Mouse (Mus musculus): ENCODE results near the gene Cacna1s. TPM values are rescaled to one million over a fixed set of nuclear protein-coding genes. Genes with fewer than 3 reads are reported as not detected.

The Cacna1s gene
- total and polyA plus RNA-seq, 2 experiments from 2014 or later, result 1.1 TPM

GRCm38 (mm10) chr1:136104741-136105140 lies 52.2 kb downstream of the Cacna1s start:
- H3K27me3 ChIP-seq (ENCODE audit: insufficient read depth, low read length), result no peaks in the 10 kb centered on the region
- no peak overlapping the region for H3K4me3 ChIP-seq (ENCODE audit: low read depth, low read length)
- ATAC-seq, result no peak
- TF ChIP-seq CTCF (IDR thresholded peaks at IDR 0.05; ENCODE audit: low read depth), result no peak
- H3K4me1 ChIP-seq (ENCODE audit: insufficient read depth), result peaks cover 13% of the 10 kb centered on the region
- no peak for DNase-seq
- WGBS, result 28% methylated on average over 4 of the region's 4 CpGs
- H3K9me3 ChIP-seq (ENCODE audit: low read length), result no peaks in the 10 kb centered on the region
- H3K9ac ChIP-seq, result no peak overlapping the region
- H3K27ac ChIP-seq (ENCODE audit: low read depth, low read length), result no peak overlapping the region
- H3K4me2 ChIP-seq (ENCODE audit: low read depth), result no peak overlapping the region
- H3K36me3 ChIP-seq (ENCODE audit: insufficient read depth), result no peaks in the 10 kb centered on the region

GRCm38 (mm10) chr1:136109464-136109863 lies 56.9 kb downstream of the Cacna1s start:
- no peak overlapping the region for H3K4me2 ChIP-seq (ENCODE audit: low read depth)
- no peaks in the 10 kb centered on the region for H3K9me3 ChIP-seq (ENCODE audit: low read length)
- 81% methylated on average over 2 of the region's 2 CpGs for WGBS
- ATAC-seq (no peak), DNase-seq (no peak)
- no peak overlapping the region for H3K27ac ChIP-seq (ENCODE audit: low read depth, low read length)
- no peak for TF ChIP-seq CTCF (IDR thresholded peaks at IDR 0.05; ENCODE audit: low read depth)
- no peak overlapping the region for H3K9ac ChIP-seq
- H3K36me3 ChIP-seq (ENCODE audit: insufficient read depth), result no peaks in the 10 kb centered on the region
- H3K4me1 ChIP-seq (ENCODE audit: insufficient read depth), result peaks cover 3% of the 10 kb centered on the region; the same call in 1 of the 2 replicates
- H3K4me3 ChIP-seq (ENCODE audit: low read depth, low read length), result no peak overlapping the region
- no peaks in the 10 kb centered on the region for H3K27me3 ChIP-seq (ENCODE audit: insufficient read depth, low read length)

- no peak overlapping the region for H3K4me2 ChIP-seq (ENCODE audit: low read depth)
- H3K4me1 ChIP-seq (ENCODE audit: insufficient read depth), result 0 out of 2 replicates have a peak, but pooled peaks cover 8% of the 10 kb centered on the region
- no peak overlapping the region for H3K9ac ChIP-seq
- peak; percentile 65 for TF ChIP-seq CTCF (IDR thresholded peaks at IDR 0.05; ENCODE audit: low read depth)
- no peak overlapping the region for H3K27ac ChIP-seq (ENCODE audit: low read depth, low read length)
- H3K9me3 ChIP-seq (ENCODE audit: low read length), result no peaks in the 10 kb centered on the region
- H3K4me3 ChIP-seq (ENCODE audit: low read depth, low read length), result no peak overlapping the region
- peak; percentile 35 for DNase-seq
- no peaks in the 10 kb centered on the region for H3K27me3 ChIP-seq (ENCODE audit: insufficient read depth, low read length)
- 33% methylated on average over 3 of the region's 3 CpGs for WGBS
- ATAC-seq, result 0 out of 2 replicates have a peak, but pooled peaks have one; percentile 9
- H3K36me3 ChIP-seq (ENCODE audit: insufficient read depth), result no peaks in the 10 kb centered on the region
These were observed 63.6 kb downstream of the Cacna1s start for GRCm38 (mm10) chr1:136116183-136116582.

DNA sequence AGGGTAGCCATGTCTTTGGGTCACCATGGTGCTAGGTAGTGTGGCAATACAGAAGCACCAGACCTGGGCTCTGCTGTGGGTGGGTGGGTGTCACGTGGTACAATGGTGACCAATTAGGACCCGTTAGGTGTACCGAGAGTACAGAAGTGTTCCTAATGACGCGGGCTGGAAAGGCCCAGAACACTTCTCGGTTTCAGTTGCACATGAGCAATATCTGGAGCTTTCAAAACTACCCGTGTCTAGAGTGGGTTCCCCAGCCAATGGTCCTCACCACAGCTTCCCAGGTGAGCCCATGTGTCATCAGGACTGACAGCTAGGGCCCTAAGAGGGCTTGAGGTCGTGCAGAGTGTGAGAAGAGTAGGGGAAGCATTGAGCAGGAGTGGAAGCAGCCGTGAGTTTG lies 64.5 kb downstream of the Cacna1s start:
- H3K36me3 ChIP-seq (ENCODE audit: insufficient read depth), result no peaks in the 10 kb centered on the region
- H3K4me3 ChIP-seq (ENCODE audit: low read depth, low read length), result no peak overlapping the region
- DNase-seq (no peak), ATAC-seq (no peak)
- H3K9me3 ChIP-seq (ENCODE audit: low read length), result no peaks in the 10 kb centered on the region
- H3K27me3 ChIP-seq (ENCODE audit: insufficient read depth, low read length), result no peaks in the 10 kb centered on the region
- H3K27ac ChIP-seq (ENCODE audit: low read depth, low read length), result no peak overlapping the region
- no peak overlapping the region for H3K4me2 ChIP-seq (ENCODE audit: low read depth)
- no peak overlapping the region for H3K9ac ChIP-seq
- WGBS, result 87% methylated on average over 9 of the region's 9 CpGs
- no peak for TF ChIP-seq CTCF (IDR thresholded peaks at IDR 0.05; ENCODE audit: low read depth)
- 0 out of 2 replicates have a peak, but pooled peaks cover 8% of the 10 kb centered on the region for H3K4me1 ChIP-seq (ENCODE audit: insufficient read depth)

GRCm38 (mm10) chr1:136118875-136119274 lies 66.3 kb downstream of the Cacna1s start:
- 0 out of 2 replicates have a peak, but pooled peaks cover 8% of the 10 kb centered on the region for H3K4me1 ChIP-seq (ENCODE audit: insufficient read depth)

GRCm38 (mm10) chr1:136119571-136120262 lies 67.2 kb downstream of the Cacna1s start:
- Histone ChIP-seq H3K4me3 (ENCODE audit: low read depth, low read length) (no peak overlapping the region), H3K27me3 (ENCODE audit: insufficient read depth, low read length) (no peaks in the 10 kb centered on the region), H3K36me3 (ENCODE audit: insufficient read depth) (no peaks in the 10 kb centered on the region), H3K9me3 (ENCODE audit: low read length) (no peaks in the 10 kb centered on the region), H3K4me1 (ENCODE audit: insufficient read depth) (0 out of 2 replicates have a peak, but pooled peaks cover 8% of the 10 kb centered on the region), H3K27ac (ENCODE audit: low read depth, low read length) (no peak overlapping the region), H3K4me2 (ENCODE audit: low read depth) (no peak overlapping the region), H3K9ac (no peak overlapping the region)
- ATAC-seq (0 out of 2 replicates have a peak, but pooled peaks have one; percentile 19), DNase-seq (no peak)
- no peak for TF ChIP-seq CTCF (IDR thresholded peaks at IDR 0.05; ENCODE audit: low read depth)
- WGBS, result 61% methylated on average over 7 of the region's 7 CpGs

More at GRCm38 (mm10) chr1:136118875-136119274, 66.3 kb downstream of the Cacna1s start:
- no peak overlapping the region for H3K4me3 ChIP-seq (ENCODE audit: low read depth, low read length)
- WGBS, result 36% methylated on average over 8 of the region's 8 CpGs
- H3K27ac ChIP-seq (ENCODE audit: low read depth, low read length), result no peak overlapping the region
- H3K4me2 ChIP-seq (ENCODE audit: low read depth), result no peak overlapping the region
- no peaks in the 10 kb centered on the region for H3K27me3 ChIP-seq (ENCODE audit: insufficient read depth, low read length)
- ATAC-seq, result peak; percentile 54; the same call in 1 of the 2 replicates
- no peaks in the 10 kb centered on the region for H3K36me3 ChIP-seq (ENCODE audit: insufficient read depth)
- peak; percentile 51 for DNase-seq
- no peak overlapping the region for H3K9ac ChIP-seq
- H3K9me3 ChIP-seq (ENCODE audit: low read length), result no peaks in the 10 kb centered on the region
- no peak for TF ChIP-seq CTCF (IDR thresholded peaks at IDR 0.05; ENCODE audit: low read depth)

GRCm38 (mm10) chr1:136120263-136120603 lies 67.7 kb downstream of the Cacna1s start:
- Histone ChIP-seq H3K27ac (ENCODE audit: low read depth, low read length) (no peak overlapping the region), H3K9ac (no peak overlapping the region), H3K4me2 (ENCODE audit: low read depth) (no peak overlapping the region), H3K36me3 (ENCODE audit: insufficient read depth) (no peaks in the 10 kb centered on the region), H3K4me1 (ENCODE audit: insufficient read depth) (0 out of 2 replicates have a peak, but pooled peaks cover 8% of the 10 kb centered on the region), H3K27me3 (ENCODE audit: insufficient read depth, low read length) (no peaks in the 10 kb centered on the region), H3K4me3 (ENCODE audit: low read depth, low read length) (no peak overlapping the region), H3K9me3 (ENCODE audit: low read length) (no peaks in the 10 kb centered on the region)
- DNase-seq, result no peak
- WGBS, result 78% methylated on average over 1 of the region's 1 CpGs
- no peak for TF ChIP-seq CTCF (IDR thresholded peaks at IDR 0.05; ENCODE audit: low read depth)
- ATAC-seq, result no peak
